Mouse (Mus musculus): ENCODE results near the gene Zfp398.
A peak's percentile ranks its signal among the peaks of the same experiment; 100 is the strongest.
"Not testable (repeated sequence)": the region's sequence is repeated elsewhere in the genome, so short reads cannot be mapped to it uniquely, and the experiment has no call there.

The Zfp398 gene

DNA sequence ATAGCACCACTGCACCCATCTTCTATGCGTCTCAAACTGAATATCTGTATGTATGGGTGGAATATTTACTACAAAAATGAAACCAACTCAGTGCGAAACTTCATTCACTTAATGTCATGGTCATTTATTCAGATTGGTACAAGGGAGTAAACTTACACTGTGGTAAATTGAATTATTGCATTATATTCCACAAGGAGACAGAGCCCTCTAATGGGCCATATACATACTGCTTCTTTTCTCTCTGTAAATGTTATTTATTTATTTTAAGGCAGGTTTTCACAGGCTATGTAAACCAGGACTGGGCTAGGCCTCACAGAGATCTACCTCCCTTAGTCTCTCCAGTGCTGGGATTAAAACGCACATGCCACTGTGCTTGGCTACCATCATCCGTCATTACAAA is 8.0 kb upstream of the Zfp398 start:
- no peak for DNase-seq (ENCODE audit: low spot score)

DNA sequence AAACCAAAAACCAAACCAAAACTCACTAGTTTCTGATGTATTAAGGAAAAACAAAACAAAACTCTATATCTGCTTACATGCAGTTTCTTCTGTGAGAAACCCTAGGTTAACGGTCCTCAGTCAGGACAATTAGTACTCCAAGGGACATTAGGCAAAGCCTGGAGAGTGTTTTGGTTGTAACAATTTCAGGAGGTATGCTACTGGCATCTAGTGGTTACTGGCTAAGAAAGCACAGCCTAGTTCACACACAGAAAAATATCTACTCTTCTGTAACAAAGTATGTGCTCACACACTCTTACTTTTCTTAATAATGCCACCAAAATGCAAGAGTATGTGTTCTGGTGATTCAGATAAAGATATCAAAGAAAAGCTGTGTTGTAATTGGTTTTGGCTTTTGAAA is 6.5 kb upstream of the Zfp398 start:
- no peak for DNase-seq (ENCODE audit: low spot score)

DNA sequence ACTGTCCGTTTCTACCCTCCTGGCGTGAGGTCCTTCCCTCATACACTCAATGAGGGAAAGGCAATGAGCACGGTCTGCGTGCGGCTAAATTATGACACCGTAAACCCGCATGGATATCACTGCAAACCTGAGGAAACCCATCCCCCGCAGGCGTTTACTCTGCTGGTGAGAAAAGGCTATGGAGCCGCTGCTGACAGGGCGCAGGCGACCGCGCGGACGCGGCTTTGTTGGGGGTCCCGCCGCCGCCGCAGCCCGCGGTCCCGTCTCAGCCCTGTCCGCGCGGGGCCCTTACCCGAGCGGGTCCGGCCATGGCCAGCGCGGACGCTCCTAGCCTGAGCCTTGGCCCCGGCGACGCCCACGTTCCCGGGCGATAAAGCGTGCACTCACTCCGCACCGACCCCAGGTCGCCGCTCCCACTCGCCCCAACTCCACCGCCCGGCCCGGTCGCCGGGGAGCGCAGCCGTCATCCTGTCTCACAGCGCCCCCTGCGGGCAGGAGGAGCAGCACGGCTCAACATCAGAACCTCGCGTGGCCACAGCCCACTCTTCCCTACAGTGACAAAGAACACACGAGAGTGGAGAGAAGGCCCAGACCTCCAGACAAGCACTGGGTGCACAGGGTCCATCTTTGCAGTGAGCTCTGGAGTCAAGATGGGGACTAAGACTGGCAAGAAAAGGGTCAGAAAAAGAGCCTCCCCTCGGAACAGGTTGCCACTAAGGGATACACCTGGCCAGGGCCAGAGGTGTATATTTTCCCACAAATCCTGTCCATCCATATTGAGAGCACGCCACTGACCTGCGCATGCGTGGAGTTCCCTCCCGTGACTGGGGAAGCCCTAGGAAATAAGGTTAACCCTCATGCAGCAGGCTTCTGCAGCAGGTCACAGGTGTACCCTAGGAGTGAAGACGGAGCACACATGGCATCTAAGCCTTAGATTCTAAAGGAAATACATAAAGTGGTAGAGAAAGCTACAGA is 5.1 kb upstream of the Zfp398 start, which contains the start of gene Zfp786:
Zfp786 (minus strand) TSS at position 764 of the 975 bp plus-strand sequence.
- peak; percentile 85 for DNase-seq (ENCODE audit: low spot score)

DNA sequence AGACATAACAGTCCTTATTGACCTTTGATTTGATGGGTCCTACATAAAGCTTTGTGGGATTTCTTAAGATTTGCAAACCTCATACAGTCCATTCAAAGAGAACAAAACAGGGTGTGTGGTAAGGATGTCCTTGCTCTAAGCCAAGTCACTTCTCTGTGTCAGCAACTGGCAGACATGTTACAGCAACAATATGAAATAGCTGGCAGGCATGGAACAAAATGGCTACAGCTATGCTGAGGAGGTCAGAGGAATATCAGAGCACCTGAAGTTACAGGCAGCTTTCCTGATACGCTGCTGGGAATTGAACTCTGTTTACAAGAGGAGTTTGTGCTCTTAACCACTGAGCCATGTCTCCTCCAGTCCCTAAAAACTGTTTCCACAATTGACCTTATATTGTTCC is 3.2 kb upstream of the Zfp398 start:
- DNase-seq (ENCODE audit: low spot score): no peak

DNA sequence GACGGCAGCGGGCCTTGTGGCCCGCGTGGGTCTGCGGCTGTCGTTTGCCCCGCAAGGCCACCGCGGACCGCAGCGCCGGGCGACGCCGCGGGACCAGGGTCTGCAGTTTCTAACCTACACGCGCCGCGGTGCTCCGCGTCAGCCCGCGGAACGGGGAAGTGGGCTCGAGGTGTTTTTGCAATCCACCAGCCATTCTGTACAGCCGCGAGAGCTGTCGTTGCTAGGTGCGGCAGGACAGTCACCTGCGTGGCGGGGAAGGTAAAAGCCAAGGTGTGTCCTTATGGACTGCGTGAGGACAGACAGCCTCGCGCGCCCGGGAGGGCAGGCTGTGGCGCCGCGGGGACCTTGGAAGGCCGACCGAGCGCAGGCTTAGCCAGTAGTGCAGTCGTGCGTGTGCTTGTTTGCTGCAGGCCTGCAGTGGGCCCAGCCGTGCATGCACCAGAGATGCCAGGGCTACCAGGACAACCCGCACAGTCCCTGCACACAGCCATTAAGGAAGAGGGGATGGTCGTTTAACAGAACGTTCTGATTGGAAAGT is 592 bp downstream of the Zfp398 start:
- no peak for DNase-seq (ENCODE audit: low spot score)

DNA sequence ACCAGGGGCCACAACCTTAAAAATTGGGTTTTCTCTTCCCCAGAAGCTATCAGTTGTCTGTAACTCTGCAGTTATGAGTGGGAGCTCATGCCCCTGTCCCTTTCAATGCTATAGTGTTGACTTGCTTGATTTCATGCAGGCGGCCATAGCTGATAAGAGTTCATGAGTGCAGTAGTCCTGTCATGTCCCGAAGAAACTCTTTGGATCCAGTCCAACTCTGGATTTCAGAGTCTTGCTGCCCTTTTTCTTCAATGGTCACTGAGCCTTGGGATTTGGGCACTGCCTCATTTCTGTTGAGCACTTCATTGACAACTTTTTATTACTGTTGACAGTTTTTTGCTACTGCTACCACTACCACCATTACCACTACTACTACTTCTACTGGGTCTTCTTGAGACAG is 2.2 kb downstream of the Zfp398 start:
- DNase-seq (ENCODE audit: low spot score): no peak

DNA sequence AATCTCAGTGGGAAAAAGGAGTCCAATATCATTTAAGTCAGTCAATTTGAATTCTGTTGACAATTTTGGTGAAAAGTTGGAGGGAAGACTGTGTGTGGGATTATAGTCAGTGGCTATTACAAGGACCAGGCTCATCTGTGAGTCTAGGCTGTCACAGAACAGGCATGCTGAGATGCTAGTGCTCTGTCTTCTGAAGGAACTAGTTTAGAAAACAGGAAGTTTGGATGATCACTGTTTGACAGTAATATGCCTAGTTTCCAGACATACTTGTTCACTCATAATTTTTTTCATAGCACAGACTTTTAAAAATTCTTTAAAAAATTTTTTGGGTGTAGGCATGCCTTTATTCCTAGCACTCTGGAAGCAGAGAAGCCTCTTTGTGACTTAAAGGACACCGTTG is 5.6 kb downstream of the Zfp398 start:
- DNase-seq (ENCODE audit: low spot score): no peak

DNA sequence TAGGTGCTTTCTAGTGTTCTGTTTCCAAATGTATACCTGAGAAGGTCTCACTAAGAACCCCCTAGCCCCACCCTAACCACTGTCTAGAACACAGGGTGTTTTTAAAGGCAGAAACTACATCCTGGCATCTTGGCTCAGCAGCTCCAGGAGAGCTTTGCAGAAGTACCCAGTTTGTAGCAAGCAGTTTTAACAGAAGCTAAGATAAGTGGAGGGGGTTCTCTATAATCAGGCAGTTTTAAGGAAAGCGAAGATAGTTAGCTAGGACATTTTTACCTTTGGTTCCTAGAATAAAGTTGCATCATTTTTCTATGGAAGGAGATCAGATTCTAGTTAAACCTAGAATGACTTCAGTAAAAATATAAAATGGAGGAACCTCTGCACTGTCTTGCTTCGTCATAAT is 6.4 kb downstream of the Zfp398 start:
- no peak for DNase-seq (ENCODE audit: low spot score)

DNA sequence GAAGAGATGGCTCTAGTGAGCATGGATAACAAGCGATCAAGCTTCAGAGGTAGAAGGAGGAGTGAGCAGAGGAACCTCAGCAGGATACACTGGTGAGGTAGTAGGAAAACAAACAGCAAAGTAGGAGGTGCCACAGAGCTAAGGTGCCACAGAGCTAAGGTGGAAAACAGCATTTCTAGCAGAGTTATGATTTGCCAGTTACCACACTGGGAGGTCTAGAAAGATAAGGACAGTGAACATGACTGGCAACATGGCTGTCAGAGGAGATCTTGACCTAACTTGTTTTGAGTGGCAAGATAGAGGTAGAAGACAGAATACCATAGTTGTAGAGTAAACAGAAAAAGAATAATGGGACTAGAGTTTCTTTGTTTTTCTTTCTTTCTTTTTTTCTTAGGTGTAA is 6.9 kb downstream of the Zfp398 start:
- no peak for DNase-seq (ENCODE audit: low spot score)

DNA sequence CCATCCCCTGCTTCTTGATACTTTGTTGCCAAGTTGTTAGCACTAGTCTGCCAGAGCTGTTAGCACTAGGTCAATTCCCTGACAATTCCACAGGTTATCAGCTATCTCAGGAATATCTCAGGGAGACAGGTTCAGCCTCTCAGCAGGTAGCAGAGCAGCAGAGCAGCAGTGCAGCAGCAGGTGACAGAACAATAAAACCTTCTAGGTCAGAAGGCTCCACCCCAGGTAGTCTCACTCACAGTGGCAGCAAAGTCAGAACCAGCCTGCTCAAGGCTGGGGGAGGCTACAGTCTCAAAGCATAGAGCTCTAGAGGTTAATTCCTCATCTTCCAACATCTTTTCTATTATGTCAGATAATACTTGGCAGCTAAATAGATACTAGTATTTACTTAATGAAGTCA is 10.3 kb downstream of the Zfp398 start:
- DNase-seq (ENCODE audit: low spot score): no peak

DNA sequence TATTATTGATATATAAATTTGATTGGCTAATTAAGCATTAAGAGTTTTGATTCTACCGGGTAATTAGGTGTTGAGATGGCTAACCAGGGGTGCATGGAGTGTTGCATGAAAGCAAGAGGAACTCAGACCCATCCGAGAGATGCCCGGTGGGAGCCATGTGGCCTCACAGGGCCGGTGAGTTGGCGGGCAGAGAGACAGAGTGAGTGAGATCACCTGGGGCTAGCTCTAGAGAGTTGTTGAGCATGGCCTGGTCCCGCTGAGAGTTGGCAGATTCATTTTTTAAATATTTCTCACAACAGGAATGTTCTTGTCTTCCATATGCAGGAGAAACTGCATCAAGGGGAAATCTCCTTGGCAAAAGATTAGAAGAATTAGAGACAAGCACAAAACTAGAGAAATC is 21.8 kb downstream of the Zfp398 start:
- DNase-seq (ENCODE audit: low spot score): no peak

DNA sequence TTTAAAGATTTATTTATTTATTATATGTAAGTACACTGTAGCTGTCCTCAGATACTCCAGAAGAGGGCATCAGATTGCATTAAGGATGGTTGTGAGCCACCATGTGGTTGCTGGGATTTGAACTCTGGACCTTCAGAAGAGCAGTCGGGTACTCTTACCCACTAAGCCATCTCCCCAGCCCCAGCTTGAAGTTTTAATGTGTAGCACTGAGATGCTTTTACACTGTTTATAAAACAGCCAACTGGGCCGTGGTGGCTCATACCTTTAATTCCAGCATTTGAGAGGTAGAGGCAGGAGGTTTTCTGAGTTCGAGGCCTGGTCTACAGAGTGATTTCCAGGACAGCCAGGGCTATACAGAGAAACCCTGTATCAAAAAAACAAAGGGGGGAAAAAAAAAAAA is 22.3 kb downstream of the Zfp398 start:
- not testable (repeated sequence) for DNase-seq (ENCODE audit: low spot score)

DNA sequence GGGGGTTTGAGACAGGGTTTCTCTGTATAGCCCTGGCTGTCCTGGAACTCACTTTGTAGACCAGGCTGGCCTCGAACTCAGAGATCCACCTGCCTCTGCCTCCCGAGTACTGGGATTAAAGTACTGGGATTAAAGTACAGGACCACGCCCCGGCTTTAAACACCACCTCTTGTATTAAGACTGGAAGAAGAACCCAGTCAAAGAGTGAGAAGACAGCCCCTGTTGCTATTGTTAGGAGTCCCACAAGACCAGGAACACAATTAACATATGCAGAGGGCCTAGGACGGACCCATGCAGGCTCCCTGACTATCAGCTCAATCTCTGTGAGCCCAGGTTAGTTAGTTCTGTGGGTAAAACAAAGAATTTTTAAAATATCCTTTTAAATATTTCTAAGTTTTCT is 36.8 kb downstream of the Zfp398 start:
- no peak for DNase-seq (ENCODE audit: low spot score)

DNA sequence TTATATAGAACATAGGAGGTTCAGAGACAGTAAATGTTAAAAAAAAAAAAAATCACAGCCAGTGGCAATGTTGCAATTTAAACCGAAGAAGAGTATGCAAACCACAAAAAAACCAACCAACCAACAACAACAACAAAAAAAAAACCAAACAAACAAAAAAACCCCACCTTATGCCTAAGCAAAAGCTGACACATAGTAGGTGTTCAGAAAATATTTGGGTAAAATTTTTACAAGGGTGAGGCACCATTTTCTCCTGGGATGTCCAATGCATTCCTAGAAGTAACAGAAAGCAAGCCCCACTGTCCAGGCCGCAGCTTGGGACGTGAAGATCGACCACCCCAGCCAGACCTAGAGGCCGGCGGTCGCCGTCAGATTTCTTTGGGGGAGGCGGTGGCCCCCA is 41.6 kb downstream of the Zfp398 start, which contains the start of gene Zfp282:
Zfp282 (plus strand) TSS at position 147 of the 400 bp plus-strand sequence.
- DNase-seq (ENCODE audit: low spot score): no peak

DNA sequence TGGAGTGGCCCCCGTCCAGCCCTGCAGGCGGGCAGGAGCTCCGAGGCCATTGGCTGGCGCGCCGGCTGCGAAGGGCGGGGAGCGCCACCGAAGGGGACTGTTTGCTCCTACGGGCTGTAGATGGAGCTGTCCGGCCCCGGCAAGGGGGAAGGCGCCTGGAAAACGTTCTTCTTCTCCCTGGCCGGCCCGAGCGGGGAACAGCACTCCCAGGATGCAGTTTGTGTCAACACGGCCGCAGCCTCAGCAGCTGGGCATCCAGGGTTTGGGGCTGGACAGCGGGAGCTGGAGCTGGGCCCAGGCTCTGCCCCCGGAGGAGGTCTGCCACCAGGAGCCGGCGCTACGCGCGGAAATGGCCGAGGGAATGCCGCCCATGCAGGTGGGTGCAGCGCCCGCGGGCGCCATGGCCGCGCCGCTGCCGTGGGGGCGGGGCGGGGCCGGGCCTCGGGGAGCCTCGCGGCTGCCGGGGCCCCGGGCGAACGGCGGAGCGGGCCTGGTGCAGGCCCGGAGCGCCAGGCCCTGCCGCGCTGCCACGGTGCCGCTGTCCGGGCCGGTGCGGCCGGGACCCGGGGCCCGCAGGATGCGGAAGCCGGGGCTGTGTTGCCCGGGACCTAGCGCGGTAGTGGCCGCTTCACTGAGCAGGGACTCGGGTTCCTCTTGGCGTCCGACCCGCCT is 42.1 kb downstream of the Zfp398 start:
- DNase-seq (ENCODE audit: low spot score): peak; percentile 85

DNA sequence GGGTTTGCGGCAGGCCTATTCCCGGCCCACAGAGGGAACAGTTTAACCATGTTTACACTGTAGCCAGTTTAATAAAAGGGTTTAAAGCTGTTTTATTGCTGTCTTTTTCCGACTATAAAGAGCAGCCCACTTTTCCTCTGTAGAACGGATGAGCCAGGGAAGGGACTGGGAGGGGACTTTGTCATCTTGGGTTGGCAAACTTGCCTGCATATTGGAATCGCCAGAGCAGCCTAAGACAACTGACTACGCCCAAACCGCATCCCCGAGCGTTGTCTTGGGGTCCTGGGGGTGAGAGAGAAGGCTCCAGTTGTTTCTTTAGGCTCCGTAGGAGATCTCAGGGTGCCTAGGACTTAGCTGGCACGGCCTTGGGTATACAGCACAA is 42.7 kb downstream of the Zfp398 start:
- DNase-seq (ENCODE audit: low spot score): no peak

DNA sequence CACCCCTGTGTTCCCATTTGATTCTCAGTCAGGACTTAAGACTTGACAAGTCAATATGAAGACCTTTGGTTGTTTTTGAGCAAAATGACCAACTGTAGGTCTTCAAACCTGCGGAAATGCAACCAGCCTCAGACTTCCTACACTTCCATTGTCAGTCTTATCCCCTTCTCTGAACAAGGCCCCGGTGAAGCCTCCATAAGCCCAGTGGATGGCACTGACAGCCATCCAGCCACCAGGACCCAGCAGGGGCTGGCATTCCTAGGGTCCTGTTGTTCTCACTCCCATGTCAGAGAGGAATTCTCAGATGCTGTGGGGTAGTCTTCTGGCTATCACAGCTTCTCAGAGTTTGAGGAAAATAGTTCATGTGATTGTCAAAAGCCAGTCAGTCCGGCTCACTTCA is 43.1 kb downstream of the Zfp398 start:
- no peak for DNase-seq (ENCODE audit: low spot score)

DNA sequence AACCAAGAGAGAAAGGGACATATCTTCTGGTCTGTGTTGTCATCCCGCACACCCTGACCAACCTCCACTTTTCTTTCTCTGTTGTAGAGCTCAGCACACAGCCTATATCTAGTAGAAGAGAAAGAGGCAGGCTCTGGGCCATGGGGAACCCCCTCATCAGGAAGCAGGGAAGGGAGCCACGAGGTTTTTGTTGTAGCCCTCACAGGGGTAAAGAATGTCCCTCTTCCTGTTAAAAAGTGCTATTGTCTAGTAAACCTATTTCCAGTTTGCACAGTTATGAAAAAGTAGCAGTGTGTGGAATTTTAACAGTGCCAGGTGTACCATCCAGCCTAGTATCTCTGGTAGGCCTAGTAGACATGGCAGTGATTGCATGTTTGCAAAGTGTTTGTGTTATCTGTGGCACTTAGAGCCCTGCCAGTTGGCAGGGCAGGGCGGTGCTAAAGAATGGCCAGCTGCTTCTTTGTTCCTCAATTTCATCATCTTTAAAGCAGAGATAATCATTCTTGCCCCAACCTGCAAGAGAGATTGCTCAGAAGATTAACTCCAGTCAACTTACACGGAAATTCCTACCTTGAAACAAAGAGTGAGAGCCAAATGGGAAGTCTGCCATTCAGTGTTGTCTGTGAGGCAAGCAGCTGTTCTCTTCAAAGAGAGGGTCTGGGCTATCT is 43.7 kb downstream of the Zfp398 start:
- DNase-seq (ENCODE audit: low spot score): no peak

DNA sequence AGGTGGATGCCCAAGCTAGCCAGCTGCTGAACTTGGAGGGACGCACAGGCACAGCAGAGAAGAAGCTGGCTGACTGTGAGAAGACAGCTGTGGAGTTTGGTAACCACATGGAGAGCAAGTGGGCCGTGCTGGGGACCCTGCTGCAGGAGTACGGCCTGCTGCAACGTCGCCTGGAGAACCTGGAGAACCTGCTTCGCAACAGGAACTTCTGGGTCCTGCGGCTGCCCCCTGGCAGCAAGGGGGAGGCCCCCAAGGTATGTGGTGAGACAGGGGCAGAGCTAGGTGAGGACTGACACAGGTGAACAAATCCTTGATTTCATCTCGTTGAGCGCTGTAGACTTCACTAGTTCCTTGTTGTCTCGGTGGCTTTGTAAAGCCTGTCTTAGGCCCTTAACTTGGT is 44.7 kb downstream of the Zfp398 start:
- no peak for DNase-seq (ENCODE audit: low spot score)

DNA sequence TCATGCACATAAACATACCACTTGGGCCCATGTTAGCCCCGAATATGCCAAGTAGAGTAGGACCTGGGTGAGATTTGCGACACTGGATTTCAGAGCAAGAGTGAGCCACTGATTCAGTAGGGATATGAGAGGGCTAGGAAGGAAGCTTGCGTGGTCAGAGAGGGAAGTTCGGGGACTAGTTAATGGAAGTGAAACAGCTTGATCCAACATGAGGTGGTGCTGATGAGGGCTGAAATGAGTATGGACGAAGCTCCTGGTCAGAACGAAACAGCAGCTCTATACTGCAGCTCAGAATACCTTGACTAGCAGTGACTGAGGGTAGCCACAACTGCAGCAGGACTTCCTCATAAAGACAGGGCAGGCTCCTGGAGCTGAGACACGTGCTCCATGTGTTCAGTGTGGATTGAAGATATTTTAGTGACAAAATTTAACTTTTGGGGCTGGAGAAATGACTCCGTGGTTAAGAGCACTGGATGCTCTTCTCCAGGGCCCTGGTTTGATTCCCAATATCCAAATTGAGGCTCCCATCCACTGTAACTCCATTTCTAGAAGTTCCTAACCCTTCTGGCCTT is 53.4 kb downstream of the Zfp398 start:
- no peak for DNase-seq (ENCODE audit: low spot score)

DNA sequence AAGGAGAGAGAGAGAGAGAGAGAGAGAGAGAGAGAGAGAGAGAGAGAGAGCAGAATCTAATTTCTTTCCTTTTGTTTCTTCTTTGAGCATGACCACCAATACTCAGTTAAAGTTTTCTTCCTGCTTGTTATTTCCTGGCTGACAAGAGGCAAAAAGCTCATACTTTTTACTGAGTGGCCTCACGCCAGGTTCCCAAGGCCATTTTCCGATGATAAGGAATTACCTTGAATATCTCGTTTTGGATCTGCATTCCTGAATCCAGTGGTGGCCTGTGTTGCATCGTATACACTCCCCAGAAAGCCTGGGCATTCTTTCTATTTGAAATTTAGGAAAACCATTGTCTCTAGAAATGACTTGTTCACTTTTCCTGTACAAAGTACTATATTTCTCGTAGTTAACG is 64.0 kb downstream of the Zfp398 start:
- no peak for DNase-seq (ENCODE audit: low spot score)

DNA sequence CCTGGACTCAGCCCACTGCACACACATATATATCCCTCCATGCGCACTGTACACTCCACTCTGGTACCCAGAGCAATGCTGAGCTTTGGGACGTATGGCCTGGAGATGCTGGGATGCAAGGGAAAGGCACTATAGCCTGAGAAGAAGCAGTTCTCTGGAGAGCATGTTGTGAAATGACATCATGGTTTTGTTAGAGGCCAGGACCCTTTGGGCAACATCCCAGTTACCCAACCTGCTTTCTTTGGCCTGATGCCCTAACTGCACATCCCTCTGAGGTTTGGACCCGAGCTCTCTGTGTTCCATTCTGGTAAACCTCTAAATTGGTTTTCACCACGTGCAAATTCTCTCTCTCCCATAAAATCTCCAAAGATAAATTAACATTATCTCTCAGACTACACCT is 68.1 kb downstream of the Zfp398 start:
- no peak for DNase-seq (ENCODE audit: low spot score)
